Mouse (Mus musculus) limb, embryonic 14.5 days (tissue): ENCODE results near the gene Serhl. TPM values are rescaled to one million over a fixed set of nuclear protein-coding genes. Genes with fewer than 3 reads are reported as not detected.

ENCODE experiments used
- ATAC-seq: fragments of 200-750 bp; cut with Nextera tagmentation; 2 replicates; pipeline ENCODE4 v1.8.0; 2017; ENCODE audit warnings: low read depth, moderate number of reproducible peaks, moderate TSS enrichment; ENCODE audit not compliant: low FRiP score
- DNase-seq: peaks from one replicate; pipeline ENCODE4 v3.0.0-alpha.2; 2015; ENCODE audit warnings: low spot score
- H3K27ac ChIP-seq: fragments of 300-500 bp; sonication (generic); replicated peaks from 2 replicates; pipeline ENCODE4 v1.5.1; 2014; ENCODE audit warnings: low read depth, mild to moderate bottlenecking, low read length, moderate library complexity, mixed read lengths
- H3K27me3 ChIP-seq: fragments of 300-500 bp; sonication (generic); 2 replicates; pipeline ENCODE4 v1.6.1; 2014; ENCODE audit warnings: low read length, mixed read lengths; ENCODE audit not compliant: control insufficient read depth, insufficient read depth
- H3K36me3 ChIP-seq: fragments of 300-500 bp; sonication (generic); 2 replicates; pipeline ENCODE4 v1.6.1; 2014; ENCODE audit warnings: mild to moderate bottlenecking, low read length, moderate library complexity, mixed read lengths; ENCODE audit not compliant: control insufficient read depth, insufficient read depth
- H3K4me1 ChIP-seq: fragments of 300-500 bp; sonication (generic); 2 replicates; pipeline ENCODE4 v1.6.1; 2014; ENCODE audit warnings: antibody characterized with exemption, low read length, mixed read lengths; ENCODE audit not compliant: control insufficient read depth, insufficient read depth
- H3K4me2 ChIP-seq: fragments of 300-500 bp; sonication (generic); replicated peaks from 2 replicates; pipeline ENCODE4 v1.6.1; 2014; ENCODE audit warnings: low read depth, mild to moderate bottlenecking, low read length, moderate library complexity; ENCODE audit not compliant: severe bottlenecking
- H3K4me3 ChIP-seq: fragments of 300-500 bp; sonication (generic); replicated peaks from 2 replicates; pipeline ENCODE4 v1.5.1; 2014; ENCODE audit warnings: low read length
- H3K9ac ChIP-seq: fragments of 300-500 bp; sonication (generic); 2 replicates; pipeline ENCODE4 v1.6.1; 2014; ENCODE audit warnings: mild to moderate bottlenecking, low read depth, low read length, moderate library complexity; ENCODE audit not compliant: severe bottlenecking
- H3K9me3 ChIP-seq: fragments of 300-500 bp; sonication (generic); 2 replicates; pipeline ENCODE4 v1.6.1; 2016; ENCODE audit warnings: low read length; ENCODE audit not compliant: control insufficient read depth
- POLR2A ChIP-seq: fragments of 200-500 bp; IDR thresholded peaks from 2 replicates; pipeline ENCODE4 v1.8.0; 2012; ENCODE audit warnings: inconsistent platforms, mild to moderate bottlenecking, moderate library complexity, borderline replicate concordance; ENCODE audit not compliant: insufficient read depth, insufficient read length; ENCODE audit errors: extremely low read depth
- WGBS: fragments of 180-500 bp; shearing (Covaris S2); extraction: QIAGEN DNeasy Blood & Tissue Kit; methylation state at CpG from one replicate; pipeline ENCODE4 v1.1.7; 2014; 5-methylcytosine and 5-hydroxymethylcytosine counted together
- polyA plus RNA-seq, 2 experiments: library from polyadenylated mRNA; depleted of rRNA in 1 of 2; stranded (reverse) in 1 of 2; unstranded in 1 of 2; fragments of >200 nt; fragmentation: Nextera tagmentation in 1 of 2; extraction: Ambion mirVana in 1 of 2; gene quantifications; 2 replicates each; pipeline versions ENCODE4 v1.2.1 to v1.2.3; 2012 to 2014

The Serhl gene
- polyA plus RNA-seq, 2 experiments: 62.7 to 68.2 TPM

GRCm38 (mm10) chr15:83156929-83157666 is 67.8 kb downstream of the Serhl start:
- H3K36me3 ChIP-seq: peaks cover 60% of the 10 kb centered on the region
- WGBS: 76% methylated on average over 11 of the region's 11 CpGs
- no peak for ATAC-seq
- no peaks in the 10 kb centered on the region for H3K4me1 ChIP-seq
- H3K4me2 ChIP-seq: no peak overlapping the region
- TF ChIP-seq POLR2A: no peak
- no peaks in the 10 kb centered on the region for H3K27me3 ChIP-seq
- H3K9me3 ChIP-seq: no peaks in the 10 kb centered on the region
- H3K9ac ChIP-seq: no peak overlapping the region
- DNase-seq: peak; percentile 50
- H3K4me3 ChIP-seq: no peak overlapping the region
- no peak overlapping the region for H3K27ac ChIP-seq

DNA sequence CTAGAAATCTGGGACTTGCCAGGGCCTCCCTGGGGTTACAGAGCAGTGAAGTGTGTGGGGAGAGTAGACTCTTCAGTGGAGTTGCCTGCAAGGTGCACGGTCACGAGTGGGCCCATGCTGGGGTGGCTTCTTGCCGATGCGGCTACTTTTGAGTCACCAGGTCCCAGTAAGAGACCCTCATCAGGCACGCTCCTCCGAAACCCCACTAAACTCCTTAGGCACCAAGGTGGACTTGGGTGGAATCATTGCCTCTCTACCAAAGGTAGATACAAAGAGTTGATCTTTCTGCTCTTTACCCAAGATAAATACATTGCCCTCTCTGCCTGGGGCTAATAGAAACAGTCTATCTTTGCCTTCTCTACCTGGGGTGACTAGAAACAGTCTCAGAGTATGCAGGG is 68.4 kb downstream of the Serhl start:
- no peak overlapping the region for H3K9ac ChIP-seq
- H3K27me3 ChIP-seq: no peaks in the 10 kb centered on the region
- no peak overlapping the region for H3K4me2 ChIP-seq
- TF ChIP-seq POLR2A: no peak
- ATAC-seq (no peak), DNase-seq (no peak)
- H3K27ac ChIP-seq: no peak overlapping the region
- peaks cover 60% of the 10 kb centered on the region for H3K36me3 ChIP-seq
- 96% methylated on average over 6 of the region's 6 CpGs for WGBS
- no peaks in the 10 kb centered on the region for H3K4me1 ChIP-seq
- no peaks in the 10 kb centered on the region for H3K9me3 ChIP-seq
- no peak overlapping the region for H3K4me3 ChIP-seq

- Histone ChIP-seq H3K36me3 (peaks cover 55% of the 10 kb centered on the region), H3K4me3 (no peak overlapping the region), H3K4me2 (no peak overlapping the region), H3K9me3 (no peaks in the 10 kb centered on the region), H3K27me3 (no peaks in the 10 kb centered on the region), H3K9ac (no peak overlapping the region), H3K4me1 (no peaks in the 10 kb centered on the region), H3K27ac (0 out of 2 replicates have a peak overlapping the region, but pooled peaks have one; percentile 8)
- no peak for DNase-seq
- 88% methylated on average over 7 of the region's 7 CpGs for WGBS
- no peak for TF ChIP-seq POLR2A
- ATAC-seq: no peak
These were observed 69.4 kb downstream of the Serhl start for GRCm38 (mm10) chr15:83158587-83159160.

- Histone ChIP-seq H3K9ac (no peak overlapping the region), H3K4me2 (no peak overlapping the region), H3K9me3 (no peaks in the 10 kb centered on the region), H3K4me1 (no peaks in the 10 kb centered on the region), H3K27me3 (no peaks in the 10 kb centered on the region), H3K4me3 (no peak overlapping the region), H3K27ac (no peak overlapping the region), H3K36me3 (peaks cover 51% of the 10 kb centered on the region)
- DNase-seq (no peak), ATAC-seq (no peak)
- TF ChIP-seq POLR2A: no peak
- WGBS: 97% methylated on average over 9 of the region's 9 CpGs
These were observed 70.5 kb downstream of the Serhl start for GRCm38 (mm10) chr15:83159823-83160222.

DNA sequence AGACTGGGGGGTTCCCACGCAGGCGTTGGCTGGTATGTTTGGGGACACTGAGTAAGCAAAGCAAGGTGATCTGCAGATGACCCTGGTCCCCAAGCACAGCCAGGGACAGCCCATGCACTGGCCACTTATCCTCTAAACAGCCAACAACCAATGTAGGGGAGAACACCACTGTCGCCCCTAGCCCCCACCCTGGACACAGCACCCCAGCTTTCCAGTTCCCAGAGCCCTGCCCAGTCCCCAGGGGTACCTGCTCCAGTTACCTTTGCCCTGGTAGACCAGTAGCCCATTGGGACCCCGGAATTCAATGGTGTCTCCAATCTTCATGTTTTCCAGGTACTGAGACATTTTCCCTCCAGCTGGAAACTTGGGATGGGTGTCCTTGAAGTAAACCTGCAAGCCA is 71.3 kb downstream of the Serhl start:
- Histone ChIP-seq H3K4me1 (no peaks in the 10 kb centered on the region), H3K9me3 (no peaks in the 10 kb centered on the region), H3K9ac (no peak overlapping the region), H3K4me2 (no peak overlapping the region), H3K27me3 (no peaks in the 10 kb centered on the region), H3K4me3 (no peak overlapping the region), H3K27ac (no peak overlapping the region), H3K36me3 (peaks cover 55% of the 10 kb centered on the region)
- no peak for TF ChIP-seq POLR2A
- 94% methylated on average over 4 of the region's 4 CpGs for WGBS
- ATAC-seq: no peak
- no peak for DNase-seq
